Mouse (Mus musculus): Measurements from ENCODE around the gene Tmem274.

- TF ChIP-seq CTCF (IDR thresholded peaks at IDR 0.05; ENCODE audit: low read depth) (no peak), EP300 (IDR thresholded peaks at IDR 0.05; ENCODE audit: low read depth) (no peak)
Observed at GRCm38 (mm10) chr4:149523961-149524360, 46.8 kb downstream of the Tmem274 start.
